Mouse (Mus musculus) lung, adult 2 months (tissue): ENCODE data around the gene E130114P18Rik.

Source experiments
- CTCF ChIP-seq: fragments of 200-500 bp; IDR thresholded peaks from 2 replicates; pipeline ENCODE4 v1.5.1; 2011; ENCODE audit warnings: mild to moderate bottlenecking, low read length, control low read depth; ENCODE audit not compliant: insufficient read depth
- POLR2A ChIP-seq: fragments of 200-500 bp; IDR thresholded peaks from 2 replicates; pipeline ENCODE4 v1.6.1; 2011; ENCODE audit warnings: low read depth, mild to moderate bottlenecking, control low read depth, low read length, borderline replicate concordance; ENCODE audit errors: extremely low read depth

DNA sequence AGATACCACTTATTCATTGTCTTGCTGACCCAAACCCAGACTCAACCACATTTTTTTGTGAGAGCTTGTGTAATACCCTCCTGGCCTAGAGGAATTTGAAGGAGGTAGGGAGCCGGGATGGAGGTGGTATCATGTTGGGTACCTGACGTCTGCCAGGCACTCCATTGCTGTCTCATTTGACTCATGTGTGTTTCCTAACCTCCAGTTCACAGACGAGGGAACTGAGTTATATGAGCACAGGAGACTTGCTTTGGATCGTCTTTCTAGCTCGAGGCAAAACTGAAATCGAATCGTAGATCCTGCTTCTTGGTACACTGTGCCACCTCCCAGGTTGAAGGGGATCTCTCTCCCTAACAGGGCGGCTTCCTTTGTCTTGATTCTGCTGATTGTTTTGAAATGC is 41.2 kb upstream of the E130114P18Rik start:
- TF ChIP-seq CTCF = no peak
- TF ChIP-seq POLR2A = no peak
